Mouse (Mus musculus): ENCODE results near the gene Hunk. TPM values are rescaled to one million over a fixed set of nuclear protein-coding genes. Genes with fewer than 3 reads are reported as not detected.

Hunk gene
- total RNA-seq, 2 experiments from 2014 or later = 7.2 to 8.4 TPM

- no peak for DNase-seq
Measured at GRCm38 (mm10) chr16:90394761-90395160, 8.9 kb downstream of the Hunk start.

- no peak for DNase-seq
Measured at GRCm38 (mm10) chr16:90395996-90396556, 10.3 kb downstream of the Hunk start.

- no peak for DNase-seq
Measured at GRCm38 (mm10) chr16:90396882-90397281, 11.1 kb downstream of the Hunk start.

GRCm38 (mm10) chr16:90400314-90400713 is 14.5 kb downstream of the Hunk start:
- DNase-seq = peak; percentile 50

GRCm38 (mm10) chr16:90400906-90401666 is 15.3 kb downstream of the Hunk start:
- no peak for DNase-seq

GRCm38 (mm10) chr16:90402292-90402691 is 16.5 kb downstream of the Hunk start:
- no peak for DNase-seq

- DNase-seq = no peak
Measured at GRCm38 (mm10) chr16:90405195-90405594, 19.4 kb downstream of the Hunk start.

- DNase-seq = peak; percentile 22
Measured at GRCm38 (mm10) chr16:90405599-90405998, 19.8 kb downstream of the Hunk start.

- DNase-seq = no peak
Measured at GRCm38 (mm10) chr16:90407541-90408289, 21.9 kb downstream of the Hunk start.

- DNase-seq = no peak
Measured at GRCm38 (mm10) chr16:90412096-90413082, 26.6 kb downstream of the Hunk start.

- no peak for DNase-seq
Measured at GRCm38 (mm10) chr16:90416621-90417020, 30.8 kb downstream of the Hunk start.

- no peak for DNase-seq
Measured at GRCm38 (mm10) chr16:90418661-90419060, 32.8 kb downstream of the Hunk start.

- DNase-seq = no peak
Measured at GRCm38 (mm10) chr16:90421145-90421544, 35.3 kb downstream of the Hunk start.

GRCm38 (mm10) chr16:90421551-90421950 is 35.7 kb downstream of the Hunk start:
- DNase-seq = no peak

GRCm38 (mm10) chr16:90422108-90422529 is 36.3 kb downstream of the Hunk start:
- DNase-seq = peak; percentile 50

GRCm38 (mm10) chr16:90423898-90424297 is 38.1 kb downstream of the Hunk start:
- DNase-seq = peak; percentile 22

- peak; percentile 32 for DNase-seq
Measured at GRCm38 (mm10) chr16:90424391-90424790, 38.6 kb downstream of the Hunk start.

- DNase-seq = no peak
Measured at GRCm38 (mm10) chr16:90426234-90426633, 40.4 kb downstream of the Hunk start.

- no peak for DNase-seq
Measured at GRCm38 (mm10) chr16:90427838-90428630, 42.2 kb downstream of the Hunk start.

- DNase-seq = no peak
Measured at GRCm38 (mm10) chr16:90433551-90433950, 47.7 kb downstream of the Hunk start.

GRCm38 (mm10) chr16:90435231-90435630 is 49.4 kb downstream of the Hunk start:
- DNase-seq = no peak
